Mouse (Mus musculus) midbrain, embryonic 12.5 days (tissue): ENCODE results near the gene Sf3a2. TPM values are rescaled to one million over a fixed set of nuclear protein-coding genes. Genes with fewer than 3 reads are reported as not detected.

Experiments
- ATAC-seq: fragments of 200-750 bp; cut with Nextera tagmentation; 2 replicates; pipeline ENCODE4 v1.8.0; 2017; ENCODE audit warnings: low read depth, moderate TSS enrichment, moderate library complexity; ENCODE audit not compliant: low FRiP score
- H3K27ac ChIP-seq: fragments of 300-500 bp; sonication (generic); replicated peaks from 2 replicates; pipeline ENCODE4 v1.5.1; 2016; ENCODE audit warnings: mild to moderate bottlenecking
- H3K27me3 ChIP-seq: fragments of 300-500 bp; sonication (generic); 2 replicates; pipeline ENCODE4 v1.6.1; 2016; ENCODE audit warnings: mild to moderate bottlenecking
- H3K36me3 ChIP-seq: fragments of 300-500 bp; sonication (generic); 2 replicates; pipeline ENCODE4 v1.6.1; 2016
- H3K4me1 ChIP-seq: fragments of 300-500 bp; sonication (generic); 2 replicates; pipeline ENCODE4 v1.6.1; 2016
- H3K4me2 ChIP-seq: fragments of 300-500 bp; sonication (generic); replicated peaks from 2 replicates; pipeline ENCODE4 v1.6.1; 2016; ENCODE audit warnings: mild to moderate bottlenecking, moderate library complexity
- H3K4me3 ChIP-seq: fragments of 300-500 bp; sonication (generic); 2 replicates; pipeline ENCODE4 v1.5.1; 2016; ENCODE audit warnings: mild to moderate bottlenecking
- H3K9ac ChIP-seq: fragments of 300-500 bp; sonication (generic); replicated peaks from 2 replicates; pipeline ENCODE4 v1.6.1; 2016; ENCODE audit warnings: mild to moderate bottlenecking, moderate library complexity
- H3K9me3 ChIP-seq: fragments of 300-500 bp; sonication (generic); 2 replicates; pipeline ENCODE4 v1.6.1; 2016; ENCODE audit warnings: mild to moderate bottlenecking
- WGBS: fragments of 180-500 bp; shearing (Covaris S2); methylation state at CpG from one replicate; pipeline ENCODE4 v1.1.7; 2016; 5-methylcytosine and 5-hydroxymethylcytosine counted together
- polyA plus RNA-seq: library from polyadenylated mRNA; unstranded; fragments of >200 nt; fragmentation: Nextera tagmentation; extraction: Ambion mirVana; gene quantifications from 2 replicates; pipeline ENCODE4 v1.2.1, GENCODE M21; 2016

Sf3a2 gene
- polyA plus RNA-seq, 1 experiment from 2014 or later: 68.5 TPM

- Histone ChIP-seq H3K27ac (no peak overlapping the region), H3K9me3 (no peaks in the 10 kb centered on the region), H3K4me3 (no peak overlapping the region), H3K9ac (no peak overlapping the region), H3K4me2 (no peak overlapping the region), H3K4me1 (no peaks in the 10 kb centered on the region), H3K27me3 (no peaks in the 10 kb centered on the region), H3K36me3 (peaks cover 97% of the 10 kb centered on the region)
- no peak for ATAC-seq
- 94% methylated on average over 5 of the region's 5 CpGs for WGBS
Measured at GRCm38 (mm10) chr10:80777123-80777522, 20.9 kb upstream of the Sf3a2 start.

- ATAC-seq: no peak
- peaks cover 97% of the 10 kb centered on the region for H3K36me3 ChIP-seq
Measured at GRCm38 (mm10) chr10:80779565-80779964, 18.4 kb upstream of the Sf3a2 start.

GRCm38 (mm10) chr10:80784302-80784701 is 13.7 kb upstream of the Sf3a2 start:
- no peak for ATAC-seq
- no peaks in the 10 kb centered on the region for H3K4me1 ChIP-seq
- H3K4me3 ChIP-seq: no peak overlapping the region
- H3K36me3 ChIP-seq: peaks cover 97% of the 10 kb centered on the region
- H3K4me2 ChIP-seq: no peak overlapping the region
- H3K27me3 ChIP-seq: no peaks in the 10 kb centered on the region
- no peaks in the 10 kb centered on the region for H3K9me3 ChIP-seq
- H3K27ac ChIP-seq: no peak overlapping the region
- H3K9ac ChIP-seq: 0 out of 2 replicates have a peak overlapping the region, but pooled peaks have one; percentile 15
- WGBS: 96% methylated on average over 2 of the region's 2 CpGs

More at GRCm38 (mm10) chr10:80779565-80779964, 18.4 kb upstream of the Sf3a2 start:
- Histone ChIP-seq H3K27me3 (no peaks in the 10 kb centered on the region), H3K9ac (no peak overlapping the region), H3K4me3 (no peak overlapping the region), H3K9me3 (no peaks in the 10 kb centered on the region), H3K27ac (no peak overlapping the region), H3K4me2 (no peak overlapping the region), H3K4me1 (no peaks in the 10 kb centered on the region)

GRCm38 (mm10) chr10:80784871-80785270 is 13.1 kb upstream of the Sf3a2 start:
- WGBS: 75% methylated on average over 12 of the region's 12 CpGs
- no peaks in the 10 kb centered on the region for H3K4me1 ChIP-seq
- peaks cover 96% of the 10 kb centered on the region for H3K36me3 ChIP-seq
- H3K9me3 ChIP-seq: no peaks in the 10 kb centered on the region
- no peak overlapping the region for H3K4me2 ChIP-seq
- no peak overlapping the region for H3K27ac ChIP-seq
- H3K9ac ChIP-seq: no peak overlapping the region
- ATAC-seq: no peak
- no peaks in the 10 kb centered on the region for H3K27me3 ChIP-seq
- H3K4me3 ChIP-seq: no peak overlapping the region

GRCm38 (mm10) chr10:80785963-80786362 is 12.0 kb upstream of the Sf3a2 start:
- no peak overlapping the region for H3K27ac ChIP-seq
- WGBS: 92% methylated on average over 11 of the region's 11 CpGs
- H3K27me3 ChIP-seq: no peaks in the 10 kb centered on the region
- no peak overlapping the region for H3K9ac ChIP-seq
- no peak overlapping the region for H3K4me3 ChIP-seq
- peaks cover 99% of the 10 kb centered on the region for H3K36me3 ChIP-seq
- ATAC-seq: no peak
- H3K4me1 ChIP-seq: no peaks in the 10 kb centered on the region
- no peaks in the 10 kb centered on the region for H3K9me3 ChIP-seq
- H3K4me2 ChIP-seq: no peak overlapping the region

GRCm38 (mm10) chr10:80787517-80787916 is 10.5 kb upstream of the Sf3a2 start:
- no peak for ATAC-seq
- H3K4me1 ChIP-seq: no peaks in the 10 kb centered on the region
- no peak overlapping the region for H3K4me3 ChIP-seq
- H3K9me3 ChIP-seq: no peaks in the 10 kb centered on the region
- WGBS: 89% methylated on average over 2 of the region's 2 CpGs
- H3K27ac ChIP-seq: no peak overlapping the region
- H3K36me3 ChIP-seq: peaks cover 99% of the 10 kb centered on the region
- H3K27me3 ChIP-seq: no peaks in the 10 kb centered on the region
- no peak overlapping the region for H3K4me2 ChIP-seq
- H3K9ac ChIP-seq: no peak overlapping the region

- no peak overlapping the region for H3K9ac ChIP-seq
Measured at GRCm38 (mm10) chr10:80790761-80791404, 7.1 kb upstream of the Sf3a2 start.

GRCm38 (mm10) chr10:80791476-80792174 is 6.4 kb upstream of the Sf3a2 start:
- Histone ChIP-seq H3K36me3 (peaks cover 98% of the 10 kb centered on the region), H3K9me3 (no peaks in the 10 kb centered on the region), H3K27ac (0 out of 2 replicates have a peak overlapping the region, but pooled peaks have one; percentile 20), H3K27me3 (no peaks in the 10 kb centered on the region), H3K4me3 (no peak overlapping the region), H3K4me2 (no peak overlapping the region), H3K9ac (no peak overlapping the region), H3K4me1 (peaks cover 7% of the 10 kb centered on the region)
- ATAC-seq: no peak
- 88% methylated on average over 30 of the region's 33 CpGs for WGBS

More at GRCm38 (mm10) chr10:80790761-80791404, 7.1 kb upstream of the Sf3a2 start:
- no peaks in the 10 kb centered on the region for H3K27me3 ChIP-seq
- H3K27ac ChIP-seq: no peak overlapping the region
- no peak for ATAC-seq
- WGBS: 87% methylated on average over 19 of the region's 19 CpGs
- H3K4me3 ChIP-seq: no peak overlapping the region
- H3K4me1 ChIP-seq: 0 out of 2 replicates have a peak, but pooled peaks cover 2% of the 10 kb centered on the region
- no peak overlapping the region for H3K4me2 ChIP-seq
- H3K9me3 ChIP-seq: no peaks in the 10 kb centered on the region
- peaks cover 98% of the 10 kb centered on the region for H3K36me3 ChIP-seq

GRCm38 (mm10) chr10:80792175-80793032 is 5.6 kb upstream of the Sf3a2 start:
- Histone ChIP-seq H3K27me3 (no peaks in the 10 kb centered on the region), H3K27ac (0 out of 2 replicates have a peak overlapping the region, but pooled peaks have one; percentile 21), H3K4me2 (no peak overlapping the region), H3K4me3 (no peak overlapping the region), H3K4me1 (peaks cover 13% of the 10 kb centered on the region), H3K36me3 (peaks cover 92% of the 10 kb centered on the region), H3K9me3 (no peaks in the 10 kb centered on the region), H3K9ac (no peak overlapping the region)
- WGBS: 75% methylated on average over 34 of the region's 41 CpGs
- ATAC-seq: no peak

- ATAC-seq: no peak
- H3K4me2 ChIP-seq: no peak overlapping the region
- no peak overlapping the region for H3K4me3 ChIP-seq
- no peaks in the 10 kb centered on the region for H3K27me3 ChIP-seq
- H3K27ac ChIP-seq: no peak overlapping the region
- peaks cover 13% of the 10 kb centered on the region for H3K4me1 ChIP-seq
- H3K36me3 ChIP-seq: peaks cover 84% of the 10 kb centered on the region
- no peaks in the 10 kb centered on the region for H3K9me3 ChIP-seq
- 91% methylated on average over 13 of the region's 13 CpGs for WGBS
- no peak overlapping the region for H3K9ac ChIP-seq
Measured at GRCm38 (mm10) chr10:80793033-80793784, 4.8 kb upstream of the Sf3a2 start.

GRCm38 (mm10) chr10:80793803-80794202 is 4.2 kb upstream of the Sf3a2 start:
- Histone ChIP-seq H3K9ac (no peak overlapping the region), H3K9me3 (no peaks in the 10 kb centered on the region), H3K4me2 (no peak overlapping the region), H3K27me3 (no peaks in the 10 kb centered on the region), H3K4me1 (peaks cover 13% of the 10 kb centered on the region), H3K36me3 (peaks cover 78% of the 10 kb centered on the region), H3K4me3 (no peak overlapping the region), H3K27ac (no peak overlapping the region)
- 88% methylated on average over 4 of the region's 4 CpGs for WGBS
- no peak for ATAC-seq
